Mouse (Mus musculus): ENCODE results near the gene Gm42715.

Gm42715 gene

GRCm38 (mm10) chr7:127585031-127585430, 65.6 kb downstream of the Gm42715 start:
- no peak for DNase-seq (ENCODE audit: extremely low read depth, low read depth, low spot score)

- DNase-seq (ENCODE audit: extremely low read depth, low read depth, low spot score) = no peak
Observed at GRCm38 (mm10) chr7:127586149-127586548, 66.8 kb downstream of the Gm42715 start.

- no peak for DNase-seq (ENCODE audit: extremely low read depth, low read depth, low spot score)
Observed at GRCm38 (mm10) chr7:127587196-127587595, 67.8 kb downstream of the Gm42715 start.

- DNase-seq (ENCODE audit: extremely low read depth, low read depth, low spot score) = peak; percentile 87
Observed at GRCm38 (mm10) chr7:127588011-127588871, 68.9 kb downstream of the Gm42715 start, which contains the start of the genes Ccdc189 and Rnf40. TSS of gene Ccdc189 (minus strand) at chr7:127588595. TSS of gene Rnf40 (plus strand) at chr7:127588767.

GRCm38 (mm10) chr7:127588901-127589300, 69.5 kb downstream of the Gm42715 start:
- no peak for DNase-seq (ENCODE audit: extremely low read depth, low read depth, low spot score)

GRCm38 (mm10) chr7:127589637-127590036, 70.3 kb downstream of the Gm42715 start:
- DNase-seq (ENCODE audit: extremely low read depth, low read depth, low spot score) = no peak

GRCm38 (mm10) chr7:127591108-127591507, 71.7 kb downstream of the Gm42715 start:
- DNase-seq (ENCODE audit: extremely low read depth, low read depth, low spot score) = no peak

- no peak for DNase-seq (ENCODE audit: extremely low read depth, low read depth, low spot score)
Observed at GRCm38 (mm10) chr7:127592575-127592974, 73.2 kb downstream of the Gm42715 start.

GRCm38 (mm10) chr7:127596747-127597146, 77.4 kb downstream of the Gm42715 start:
- DNase-seq (ENCODE audit: extremely low read depth, low read depth, low spot score) = no peak

- no peak for DNase-seq (ENCODE audit: extremely low read depth, low read depth, low spot score)
Observed at GRCm38 (mm10) chr7:127600612-127601011, 81.2 kb downstream of the Gm42715 start.

- DNase-seq (ENCODE audit: extremely low read depth, low read depth, low spot score) = no peak
Observed at GRCm38 (mm10) chr7:127601735-127602134, 82.4 kb downstream of the Gm42715 start.

GRCm38 (mm10) chr7:127602903-127603302, 83.5 kb downstream of the Gm42715 start:
- no peak for DNase-seq (ENCODE audit: extremely low read depth, low read depth, low spot score)

GRCm38 (mm10) chr7:127604256-127604655, 84.9 kb downstream of the Gm42715 start:
- DNase-seq (ENCODE audit: extremely low read depth, low read depth, low spot score) = no peak

- DNase-seq (ENCODE audit: extremely low read depth, low read depth, low spot score) = no peak
Observed at GRCm38 (mm10) chr7:127607150-127607549, 87.8 kb downstream of the Gm42715 start.

- no peak for DNase-seq (ENCODE audit: extremely low read depth, low read depth, low spot score)
Observed at GRCm38 (mm10) chr7:127611011-127611410, 91.6 kb downstream of the Gm42715 start.

GRCm38 (mm10) chr7:127611561-127611960, 92.2 kb downstream of the Gm42715 start:
- no peak for DNase-seq (ENCODE audit: extremely low read depth, low read depth, low spot score)

GRCm38 (mm10) chr7:127613501-127613900, 94.1 kb downstream of the Gm42715 start:
- DNase-seq (ENCODE audit: extremely low read depth, low read depth, low spot score) = no peak

- no peak for DNase-seq (ENCODE audit: extremely low read depth, low read depth, low spot score)
Observed at GRCm38 (mm10) chr7:127614091-127614490, 94.7 kb downstream of the Gm42715 start.

- DNase-seq (ENCODE audit: extremely low read depth, low read depth, low spot score) = no peak
Observed at GRCm38 (mm10) chr7:127614511-127614890, 95.1 kb downstream of the Gm42715 start.

- DNase-seq (ENCODE audit: extremely low read depth, low read depth, low spot score) = no peak
Observed at GRCm38 (mm10) chr7:127614891-127615843, 95.8 kb downstream of the Gm42715 start, which contains the start of gene Zfp629. TSS of gene Zfp629 (minus strand) at chr7:127615797.

GRCm38 (mm10) chr7:127616336-127616735, 97.0 kb downstream of the Gm42715 start:
- no peak for DNase-seq (ENCODE audit: extremely low read depth, low read depth, low spot score)
